Mouse (Mus musculus) right cerebral cortex, postnatal 14 days (tissue): ENCODE results near the gene Tomm40l.

Experiments used
- DNase-seq: peaks from one replicate; pipeline ENCODE4 v3.0.0; 2022

Tomm40l gene

DNA sequence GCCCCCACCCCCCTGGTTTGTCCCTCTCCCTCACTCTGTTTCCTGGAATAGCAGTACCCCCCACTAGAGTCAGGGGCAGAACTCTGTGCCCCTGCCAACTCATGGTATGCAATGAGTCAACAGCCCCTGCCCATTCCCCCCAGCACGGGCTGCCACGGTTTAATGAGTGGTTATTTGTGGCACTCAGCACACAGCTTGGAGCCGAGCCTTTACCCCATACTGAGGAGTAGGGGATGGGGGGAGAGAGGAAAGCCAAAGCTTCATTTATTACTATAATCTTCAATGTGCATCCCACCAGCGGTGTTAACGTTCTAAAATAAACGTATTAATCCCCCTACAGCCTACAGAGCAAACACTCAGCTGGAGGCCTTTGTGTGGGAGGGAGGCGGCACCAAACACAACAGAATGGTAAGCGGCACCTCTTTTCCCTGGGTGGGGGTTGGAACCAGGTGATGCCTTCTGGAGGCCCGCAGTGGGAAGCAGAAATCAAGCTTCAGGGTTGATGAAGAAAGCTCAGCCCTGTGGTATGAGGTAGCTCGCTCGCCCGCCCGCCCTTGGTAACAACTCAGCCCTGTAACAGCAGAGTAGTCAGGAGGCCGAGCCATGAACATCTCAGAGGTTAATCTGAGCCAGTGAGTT lies 32.7 kb downstream of the Tomm40l start:
- DNase-seq, result no peak

GRCm38 (mm10) chr1:171189046-171189445 lies 33.3 kb downstream of the Tomm40l start:
- DNase-seq, result no peak

GRCm38 (mm10) chr1:171187851-171188700 lies 34.2 kb downstream of the Tomm40l start:
- no peak for DNase-seq

GRCm38 (mm10) chr1:171185655-171186054 lies 36.7 kb downstream of the Tomm40l start:
- no peak for DNase-seq

GRCm38 (mm10) chr1:171184314-171184713 lies 38.0 kb downstream of the Tomm40l start:
- no peak for DNase-seq

DNA sequence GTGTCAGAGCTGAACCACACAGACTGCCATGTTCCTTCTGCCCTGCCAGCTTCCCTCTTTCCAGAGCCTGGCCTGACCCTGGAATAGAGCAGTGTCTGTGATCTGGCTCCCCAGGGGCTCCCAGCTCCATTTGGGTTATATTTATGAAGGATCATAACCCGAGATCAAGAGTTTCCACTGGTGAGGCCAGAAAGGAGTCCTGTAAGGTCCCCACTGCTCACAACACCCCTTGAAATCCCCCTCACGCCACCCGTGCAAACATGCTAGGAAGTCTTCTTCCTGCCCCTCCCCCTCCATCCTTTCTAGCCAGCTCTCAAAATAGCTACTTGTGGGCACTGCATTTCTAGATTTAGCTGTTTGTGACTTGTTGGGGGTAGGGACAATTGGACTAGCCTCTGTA lies 38.7 kb downstream of the Tomm40l start:
- DNase-seq, result no peak

GRCm38 (mm10) chr1:171183025-171183424 lies 39.3 kb downstream of the Tomm40l start:
- no peak for DNase-seq

DNA sequence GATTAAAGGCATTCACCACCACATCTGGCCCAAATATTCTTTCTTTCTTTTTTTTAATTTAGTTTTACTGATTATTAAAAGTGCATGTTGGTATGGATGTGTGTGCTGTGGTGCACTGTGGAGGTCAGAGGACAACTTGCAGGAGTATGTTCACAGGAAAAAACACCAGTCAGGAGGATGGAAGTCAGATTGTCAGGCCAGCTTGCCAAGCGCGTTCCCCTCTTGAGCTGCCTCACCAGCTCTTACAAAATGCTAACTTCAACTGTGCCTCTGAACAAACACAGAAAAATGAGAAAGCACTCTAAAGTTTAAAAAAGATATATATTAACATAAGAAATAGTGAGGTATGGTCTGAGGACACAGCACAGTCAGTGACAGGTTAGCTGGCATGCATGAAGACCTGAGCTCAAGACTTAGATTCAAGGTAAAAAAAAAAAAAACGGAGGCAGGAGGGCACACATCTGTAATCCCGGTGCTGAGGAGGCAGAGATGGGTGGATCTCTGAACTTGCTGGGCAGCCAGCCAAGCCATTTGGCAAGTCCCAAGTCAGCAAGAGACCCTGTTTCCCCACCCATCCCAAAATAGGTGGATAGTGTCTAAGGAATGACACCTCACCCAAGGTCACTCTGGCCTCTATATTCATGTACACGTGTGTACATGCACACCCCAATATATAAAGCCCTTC lies 42.7 kb downstream of the Tomm40l start:
- DNase-seq, result no peak

DNA sequence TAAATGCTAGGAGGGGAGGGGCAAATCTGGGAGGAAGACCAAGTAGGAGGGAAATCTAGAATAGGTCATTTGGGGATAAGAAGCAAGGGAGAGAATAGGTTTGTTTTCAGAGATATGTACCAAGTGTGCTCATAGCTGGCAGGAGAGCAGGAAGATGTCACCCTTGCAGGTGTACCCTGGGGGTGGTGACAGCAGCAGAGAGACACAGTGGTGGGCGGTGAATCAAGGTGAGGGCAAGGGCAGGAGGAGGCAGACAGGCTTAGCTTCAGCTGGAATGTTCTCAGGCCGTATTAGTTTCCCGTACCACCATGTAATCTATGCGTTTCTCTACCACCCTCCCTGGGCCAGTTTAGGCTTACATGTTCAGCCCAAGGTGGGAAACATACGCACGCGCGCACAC lies 49.5 kb downstream of the Tomm40l start:
- DNase-seq, result no peak

- DNase-seq, result no peak
Observed at GRCm38 (mm10) chr1:171171138-171171537, 51.2 kb downstream of the Tomm40l start.

GRCm38 (mm10) chr1:171169913-171170312 lies 52.4 kb downstream of the Tomm40l start:
- no peak for DNase-seq

GRCm38 (mm10) chr1:171168906-171169305 lies 53.4 kb downstream of the Tomm40l start:
- no peak for DNase-seq
